Mouse (Mus musculus) adrenal gland (tissue): ENCODE results near the gene Dusp7.

Source experiments
- intact Hi-C: fragments of 180-260 bp; cut with DNase I; formaldehyde crosslinking; loops from one replicate; pipeline ENCODE4 v1.15.1; 2025
- long read RNA-seq, 2 experiments: library from polyadenylated mRNA; unstranded; transcript quantifications; one replicate each; pipeline ENCODE4 v2.0.0; 2020; ENCODE audit warnings: borderline replicate concordance in 1 of 2; ENCODE audit not compliant: insufficient replicate concordance in 1 of 2

Gene Dusp7
- long read RNA-seq, experiment 1, result 0 reads
- long read RNA-seq, experiment 2, partial matches to known transcripts, result 0 of 4 reads
- long read RNA-seq, experiment 2, other reads (novel, unspliced or antisense), result 4 of 4 reads

GRCm38 (mm10) chr9:106368112-106368717 lies at the start of gene Dusp7:
Gene Dusp7 (plus strand): TSS chr9:106368632.
- intact Hi-C loops, result loop anchor here (5.0 kb wide), 1 partner anchor 49 kb away; no protein-coding TSS in a partner anchor

- intact Hi-C loops, result no loop called here
These were observed 49.3 kb upstream of the Dusp7 start for GRCm38 (mm10) chr9:106319095-106319494.

- intact Hi-C loops, result no loop called here
These were observed 45.9 kb upstream of the Dusp7 start for GRCm38 (mm10) chr9:106322497-106322896.

GRCm38 (mm10) chr9:106326241-106326640 lies 42.2 kb upstream of the Dusp7 start:
- intact Hi-C loops, result no loop called here

- intact Hi-C loops, result no loop called here
These were observed 41.2 kb upstream of the Dusp7 start for GRCm38 (mm10) chr9:106327125-106327809.

GRCm38 (mm10) chr9:106328068-106328610 lies 40.3 kb upstream of the Dusp7 start:
- intact Hi-C loops, result no loop called here

- intact Hi-C loops, result no loop called here
These were observed 39.5 kb upstream of the Dusp7 start for GRCm38 (mm10) chr9:106328772-106329511.

- intact Hi-C loops, result no loop called here
These were observed 35.7 kb upstream of the Dusp7 start for GRCm38 (mm10) chr9:106332746-106333145.

- intact Hi-C loops, result no loop called here
These were observed 30.8 kb upstream of the Dusp7 start for GRCm38 (mm10) chr9:106337620-106338019.

- intact Hi-C loops, result no loop called here
These were observed 29.8 kb upstream of the Dusp7 start for GRCm38 (mm10) chr9:106338462-106339172.

GRCm38 (mm10) chr9:106339173-106339558 lies 29.3 kb upstream of the Dusp7 start:
- intact Hi-C loops, result no loop called here

GRCm38 (mm10) chr9:106339730-106340129 lies 28.7 kb upstream of the Dusp7 start:
- intact Hi-C loops, result no loop called here

- intact Hi-C loops, result no loop called here
These were observed 27.7 kb upstream of the Dusp7 start for GRCm38 (mm10) chr9:106340501-106341312.

GRCm38 (mm10) chr9:106341313-106341686 lies 27.1 kb upstream of the Dusp7 start:
- intact Hi-C loops, result no loop called here

- intact Hi-C loops, result no loop called here
These were observed 25.9 kb upstream of the Dusp7 start for GRCm38 (mm10) chr9:106342573-106342972.

GRCm38 (mm10) chr9:106345167-106345566 lies 23.3 kb upstream of the Dusp7 start:
- intact Hi-C loops, result loop anchor here (5.0 kb wide), 1 partner anchor 38 kb away; no protein-coding TSS in a partner anchor

GRCm38 (mm10) chr9:106345630-106346029 lies 22.8 kb upstream of the Dusp7 start:
- intact Hi-C loops, result loop anchor here (5.0 kb wide), 1 partner anchor 38 kb away; no protein-coding TSS in a partner anchor

GRCm38 (mm10) chr9:106348281-106348680 lies 20.2 kb upstream of the Dusp7 start:
- intact Hi-C loops, result loop anchor here (5.0 kb wide), 1 partner anchor 41 kb away; no protein-coding TSS in a partner anchor

GRCm38 (mm10) chr9:106349075-106349474 lies 19.4 kb upstream of the Dusp7 start:
- intact Hi-C loops, result loop anchor here (5.0 kb wide), 1 partner anchor 42 kb away; no protein-coding TSS in a partner anchor

GRCm38 (mm10) chr9:106351178-106351577 lies 17.3 kb upstream of the Dusp7 start:
- intact Hi-C loops, result no loop called here
